Mouse (Mus musculus) olfactory bulb, adult 2 months (tissue): Measurements from ENCODE around the gene Dcaf7. TPM values are rescaled to one million over a fixed set of nuclear protein-coding genes. Genes with fewer than 3 reads are reported as not detected.

ENCODE experiments used
- H3K27ac ChIP-seq: fragments of 200-500 bp; 2 replicates; pipeline ENCODE4 v1.5.1; 2012; ENCODE audit warnings: low read depth, low read length; ENCODE audit not compliant: insufficient read depth
- H3K4me1 ChIP-seq: fragments of 200-500 bp; 2 replicates; pipeline ENCODE4 v1.6.1; 2012; ENCODE audit warnings: low read length; ENCODE audit not compliant: control insufficient read depth, insufficient read depth
- H3K4me3 ChIP-seq: fragments of 200-500 bp; 2 replicates; pipeline ENCODE4 v1.5.1; 2012; ENCODE audit warnings: mild to moderate bottlenecking, low read depth, low read length, moderate library complexity; ENCODE audit not compliant: insufficient read depth
- CTCF ChIP-seq: fragments of 200-500 bp; IDR thresholded peaks from 2 replicates; pipeline ENCODE4 v1.5.1; 2012; ENCODE audit warnings: low read depth, mild to moderate bottlenecking, low read length, moderate library complexity; ENCODE audit not compliant: insufficient read depth
- POLR2A ChIP-seq: fragments of 200-500 bp; IDR thresholded peaks from 2 replicates; pipeline ENCODE4 v1.6.1; 2012; ENCODE audit warnings: mild to moderate bottlenecking, low read depth, low read length, moderate library complexity; ENCODE audit not compliant: insufficient read depth
- WGBS: fragments of 180-500 bp; shearing (Covaris S2); methylation state at CpG from one replicate; pipeline ENCODE4 v1.1.7; 2018; 5-methylcytosine and 5-hydroxymethylcytosine counted together
- polyA plus RNA-seq: library from polyadenylated mRNA; stranded (reverse); fragments of >200 nt; gene quantifications from 2 replicates; pipeline ENCODE4 v1.2.4, GENCODE M21; 2012; ENCODE audit warnings: low replicate concordance; ENCODE audit not compliant: missing spikeins, insufficient read depth, insufficient read length

Gene Dcaf7
- polyA plus RNA-seq, 1 experiment = 52.7 TPM

GRCm38 (mm10) chr11:106033491-106033919 lies 3.2 kb upstream of the Dcaf7 start:
- TF ChIP-seq CTCF = no peak
- no peak for TF ChIP-seq POLR2A

GRCm38 (mm10) chr11:106034986-106035385 lies 1.7 kb upstream of the Dcaf7 start:
- TF ChIP-seq POLR2A = no peak
- TF ChIP-seq CTCF = no peak
- WGBS = 89% methylated on average over 9 of the region's 9 CpGs
- Histone ChIP-seq H3K4me1 (peaks cover 10% of the 10 kb centered on the region), H3K27ac (no peak overlapping the region), H3K4me3 (no peak overlapping the region)

More at GRCm38 (mm10) chr11:106033491-106033919, 3.2 kb upstream of the Dcaf7 start:
- H3K4me1 ChIP-seq = peaks cover 8% of the 10 kb centered on the region
- peak overlapping the region; percentile 96 for H3K27ac ChIP-seq
- H3K4me3 ChIP-seq = peak overlapping the region; percentile 28
- 35% methylated on average over 11 of the region's 11 CpGs for WGBS

- no peak for TF ChIP-seq POLR2A
- no peak for TF ChIP-seq CTCF
- peaks cover 10% of the 10 kb centered on the region for H3K4me1 ChIP-seq
- WGBS = under 1% methylated on average over 13 of the region's 13 CpGs
Observed at GRCm38 (mm10) chr11:106037418-106037751, 713 bp downstream of the Dcaf7 start.

GRCm38 (mm10) chr11:106044349-106044748 lies 7.7 kb downstream of the Dcaf7 start:
- Histone ChIP-seq H3K4me3 (no peak overlapping the region), H3K4me1 (peaks cover 8% of the 10 kb centered on the region; the same call in 1 of the 2 replicates), H3K27ac (no peak overlapping the region)
- TF ChIP-seq CTCF = no peak
- TF ChIP-seq POLR2A = no peak

More at GRCm38 (mm10) chr11:106037418-106037751, 713 bp downstream of the Dcaf7 start:
- Histone ChIP-seq H3K27ac (peak overlapping the region; percentile 74), H3K4me3 (peak overlapping the region; percentile 82)

GRCm38 (mm10) chr11:106045256-106045655 lies 8.6 kb downstream of the Dcaf7 start:
- Histone ChIP-seq H3K4me3 (no peak overlapping the region), H3K27ac (no peak overlapping the region), H3K4me1 (peaks cover 7% of the 10 kb centered on the region; the same call in 1 of the 2 replicates)
- WGBS = 95% methylated on average over 1 of the region's 1 CpGs
- TF ChIP-seq CTCF = no peak
- no peak for TF ChIP-seq POLR2A

- WGBS = 82% methylated on average over 3 of the region's 3 CpGs
- H3K4me3 ChIP-seq = no peak overlapping the region
- TF ChIP-seq POLR2A = no peak
- no peak for TF ChIP-seq CTCF
- H3K27ac ChIP-seq = no peak overlapping the region
- H3K4me1 ChIP-seq = peaks cover 7% of the 10 kb centered on the region; the same call in 1 of the 2 replicates
Observed at GRCm38 (mm10) chr11:106045780-106046179, 9.1 kb downstream of the Dcaf7 start.

- peaks cover 7% of the 10 kb centered on the region; the same call in 1 of the 2 replicates for H3K4me1 ChIP-seq
- 74% methylated on average over 9 of the region's 9 CpGs for WGBS
- no peak for TF ChIP-seq POLR2A
- no peak for TF ChIP-seq CTCF
- H3K4me3 ChIP-seq = no peak overlapping the region
- no peak overlapping the region for H3K27ac ChIP-seq
Observed at GRCm38 (mm10) chr11:106046584-106046983, 9.9 kb downstream of the Dcaf7 start.

- Histone ChIP-seq H3K4me1 (no peaks in the 10 kb centered on the region), H3K4me3 (no peak overlapping the region), H3K27ac (no peak overlapping the region)
- WGBS = 94% methylated on average over 2 of the region's 2 CpGs
- TF ChIP-seq CTCF = no peak
- no peak for TF ChIP-seq POLR2A
Observed at GRCm38 (mm10) chr11:106053921-106054320, 17.2 kb downstream of the Dcaf7 start.

GRCm38 (mm10) chr11:106054600-106054999 lies 17.9 kb downstream of the Dcaf7 start:
- no peak overlapping the region for H3K27ac ChIP-seq

GRCm38 (mm10) chr11:106055341-106055740 lies 18.7 kb downstream of the Dcaf7 start:
- WGBS = 91% methylated on average over 6 of the region's 6 CpGs
- H3K4me3 ChIP-seq = no peak overlapping the region
- TF ChIP-seq POLR2A = no peak
- no peak for TF ChIP-seq CTCF

More at GRCm38 (mm10) chr11:106054600-106054999, 17.9 kb downstream of the Dcaf7 start:
- no peak for TF ChIP-seq POLR2A
- no peak for TF ChIP-seq CTCF
- H3K4me1 ChIP-seq = no peaks in the 10 kb centered on the region
- 96% methylated on average over 8 of the region's 8 CpGs for WGBS
- H3K4me3 ChIP-seq = no peak overlapping the region

More at GRCm38 (mm10) chr11:106055341-106055740, 18.7 kb downstream of the Dcaf7 start:
- Histone ChIP-seq H3K27ac (no peak overlapping the region), H3K4me1 (no peaks in the 10 kb centered on the region)
